Mouse (Mus musculus) C2C12 (cell line): ENCODE data around the gene Phyhipl.

Source experiments
- CTCF ChIP-seq: IDR thresholded peaks from one replicate; pipeline ENCODE4 v1.5.1; 2011; ENCODE audit not compliant: control insufficient read depth, insufficient read depth, insufficient read length
- MAX ChIP-seq: IDR thresholded peaks from one replicate; pipeline ENCODE4 v1.6.1; 2011; ENCODE audit warnings: mild to moderate bottlenecking, control low read depth
- MYOD1 ChIP-seq: IDR thresholded peaks from one replicate; pipeline ENCODE4 v1.6.1; 2011; ENCODE audit warnings: low read depth; ENCODE audit not compliant: control insufficient read depth, insufficient read length
- USF1 ChIP-seq: IDR thresholded peaks from one replicate; pipeline ENCODE4 v1.6.1; 2011; ENCODE audit warnings: low read depth, mild to moderate bottlenecking, control low read depth, moderate library complexity

DNA sequence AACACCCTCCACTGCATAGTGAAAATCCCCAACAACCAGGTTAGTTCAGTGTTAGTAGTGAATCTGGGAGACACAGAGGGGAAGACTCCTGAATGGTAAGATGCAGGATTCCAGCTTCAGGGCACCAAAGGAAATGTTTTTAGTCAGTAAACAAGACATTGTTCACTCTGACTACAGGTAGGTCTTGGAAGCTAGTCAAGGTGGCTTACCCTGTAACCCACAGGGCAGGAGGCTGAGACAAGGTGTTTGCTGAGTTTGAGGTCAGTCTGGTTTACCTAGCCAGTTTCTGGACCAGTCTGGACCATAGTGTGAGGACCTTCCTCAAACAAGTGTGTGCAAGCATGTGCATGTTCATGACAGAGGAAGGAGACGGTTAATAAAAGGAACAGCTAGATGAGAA is 22.2 kb upstream of the Phyhipl start:
- TF ChIP-seq USF1 (no peak), CTCF (no peak), MAX (no peak), MYOD1 (no peak)
